Mouse (Mus musculus) layer of hippocampus, postnatal 10 days (tissue): ENCODE measurements around the gene Numb. TPM values are rescaled to one million over a fixed set of nuclear protein-coding genes. Genes with fewer than 3 reads are reported as not detected.
"Not testable (repeated sequence)": the region's sequence is repeated elsewhere in the genome, so short reads cannot be mapped to it uniquely, and the experiment has no call there.

ENCODE experiments used
- DNase-seq, 2 experiments: peaks; one replicate each; pipeline ENCODE4 v3.0.0; 2021; ENCODE audit warnings: low spot score in 2 of 2
- long read RNA-seq: library from polyadenylated mRNA; stranded (forward); transcript quantifications from one replicate; pipeline ENCODE4 v2.0.0, GENCODE M21; 2023
- total RNA-seq, 2 experiments: library from RNA; stranded (reverse); gene quantifications; 2 replicates each; pipeline ENCODE4 v1.2.3; 2021

Gene Numb
- total RNA-seq, result 10 to 100 TPM; 21.4 to 23.6 TPM
- long read RNA-seq, partial matches to known transcripts, result 0 of 7 reads
- long read RNA-seq, other reads (novel, unspliced or antisense), result 4 of 7 reads

DNA sequence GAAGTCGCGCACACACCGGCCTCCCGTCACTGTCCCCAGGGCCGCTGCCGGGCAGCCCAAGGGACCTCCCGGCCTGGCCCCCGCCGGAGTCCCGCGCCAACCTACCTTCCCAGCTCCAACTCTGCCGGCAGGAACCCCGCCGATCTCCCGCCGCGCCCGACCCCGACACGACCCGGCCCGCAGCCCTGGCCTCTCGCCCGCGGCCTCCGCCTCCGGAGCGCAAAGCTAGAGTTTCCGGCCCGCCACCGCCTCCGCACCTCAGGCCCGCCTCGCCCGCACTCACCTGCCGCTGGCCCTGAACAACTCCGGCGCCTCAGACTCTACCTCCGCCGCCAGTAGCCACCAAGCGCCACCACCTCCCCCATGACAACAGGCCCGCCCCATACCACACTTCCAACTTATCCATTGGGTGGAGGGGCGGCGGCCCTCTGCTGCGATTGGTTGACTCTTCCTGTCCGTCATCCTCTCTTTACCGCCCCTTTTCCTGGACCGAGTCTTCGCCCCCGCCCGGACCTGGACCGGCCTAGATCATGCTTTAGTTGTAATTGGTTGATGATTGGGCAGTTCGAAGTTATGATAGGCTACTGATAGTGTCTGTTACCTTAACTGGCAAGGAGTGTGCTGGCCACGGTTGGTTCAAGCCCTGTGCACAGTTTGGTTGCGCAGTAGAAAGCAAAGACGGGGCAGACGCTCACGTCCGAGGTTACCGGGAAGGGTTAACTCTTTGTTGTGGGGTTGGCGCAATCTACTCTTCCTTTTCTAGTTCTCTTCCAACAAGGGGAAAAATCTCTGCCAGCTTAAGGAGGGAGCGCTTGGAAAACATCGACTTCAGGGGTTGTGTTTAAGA is at the start of gene Numb:
Numb (minus strand) TSS at position 400 of the 847 bp plus-strand sequence.
- peak; percentile 98 for DNase-seq

DNA sequence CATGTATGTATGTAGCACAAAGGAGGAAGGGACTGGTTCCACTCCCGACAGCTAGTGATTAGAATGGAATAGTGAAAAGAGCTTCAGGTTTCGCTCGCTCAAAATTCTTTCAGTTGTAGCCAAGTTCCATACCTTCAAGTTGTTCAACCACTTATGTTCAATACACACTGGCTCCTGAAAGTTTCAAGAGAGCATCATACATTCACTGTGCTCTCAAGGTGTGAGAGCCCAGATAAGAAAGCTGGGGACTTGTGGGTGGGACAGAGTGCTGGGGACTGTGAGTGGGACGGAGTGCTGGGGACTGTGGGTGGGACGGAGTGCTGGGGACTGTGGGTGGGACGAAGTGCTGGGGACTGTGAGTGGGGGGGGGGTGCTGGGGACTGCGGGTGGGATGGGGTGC is 43.5 kb upstream of the Numb start:
- no peak for DNase-seq

DNA sequence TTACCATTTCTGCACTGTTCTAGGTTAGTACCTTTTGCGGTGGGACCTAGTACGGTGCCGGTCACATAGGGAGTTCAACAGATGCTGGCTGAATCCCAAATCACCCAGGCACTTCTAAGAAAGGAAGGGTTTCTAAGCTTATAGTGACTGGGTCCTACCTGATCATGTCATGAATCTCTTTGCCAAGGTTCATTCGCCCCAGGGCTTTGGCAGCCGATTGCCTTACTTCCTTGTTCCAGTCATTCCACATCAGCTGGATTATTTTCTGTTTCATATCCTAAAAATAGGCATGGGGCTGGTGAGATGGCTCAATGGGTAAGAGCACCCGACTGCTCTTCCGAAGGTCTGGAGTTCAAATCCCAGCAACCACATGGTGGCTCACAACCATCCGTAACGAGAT is 36.5 kb upstream of the Numb start:
- DNase-seq, result no peak

DNA sequence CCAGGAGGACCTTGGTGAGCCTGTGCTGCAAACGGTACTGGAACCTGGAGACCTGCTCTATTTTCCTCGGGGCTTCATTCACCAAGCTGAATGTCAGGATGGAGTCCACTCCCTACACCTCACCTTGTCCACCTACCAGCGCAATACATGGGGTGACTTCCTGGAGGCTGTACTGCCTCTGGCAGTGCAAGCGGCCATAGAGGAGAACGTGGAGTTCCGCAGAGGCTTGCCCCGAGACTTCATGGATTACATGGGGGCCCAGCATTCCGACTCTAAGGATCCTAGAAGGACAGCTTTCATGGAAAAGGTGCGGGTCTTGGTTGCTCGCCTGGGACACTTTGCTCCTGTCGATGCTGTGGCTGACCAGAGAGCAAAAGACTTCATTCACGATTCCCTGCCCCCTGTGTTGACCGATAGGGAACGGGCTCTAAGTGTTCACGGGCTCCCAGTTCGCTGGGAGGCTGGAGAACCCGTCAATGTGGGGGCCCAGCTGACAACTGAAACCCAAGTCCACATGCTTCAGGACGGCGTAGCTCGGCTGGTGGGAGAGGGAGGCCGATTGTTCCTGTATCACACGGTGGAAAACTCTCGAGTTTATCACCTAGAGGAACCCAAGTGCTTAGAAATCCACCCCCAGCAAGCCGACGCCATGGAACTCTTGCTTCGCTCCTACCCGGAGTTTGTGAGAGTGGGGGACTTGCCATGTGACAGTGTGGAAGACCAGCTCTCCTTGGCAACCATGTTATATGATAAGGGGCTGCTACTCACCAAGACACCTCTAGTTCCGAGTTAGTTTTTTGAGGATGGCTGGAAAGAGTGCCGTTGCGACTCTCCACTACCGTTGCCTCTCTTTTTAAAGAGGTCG is 30.2 kb upstream of the Numb start:
- DNase-seq, result no peak

DNA sequence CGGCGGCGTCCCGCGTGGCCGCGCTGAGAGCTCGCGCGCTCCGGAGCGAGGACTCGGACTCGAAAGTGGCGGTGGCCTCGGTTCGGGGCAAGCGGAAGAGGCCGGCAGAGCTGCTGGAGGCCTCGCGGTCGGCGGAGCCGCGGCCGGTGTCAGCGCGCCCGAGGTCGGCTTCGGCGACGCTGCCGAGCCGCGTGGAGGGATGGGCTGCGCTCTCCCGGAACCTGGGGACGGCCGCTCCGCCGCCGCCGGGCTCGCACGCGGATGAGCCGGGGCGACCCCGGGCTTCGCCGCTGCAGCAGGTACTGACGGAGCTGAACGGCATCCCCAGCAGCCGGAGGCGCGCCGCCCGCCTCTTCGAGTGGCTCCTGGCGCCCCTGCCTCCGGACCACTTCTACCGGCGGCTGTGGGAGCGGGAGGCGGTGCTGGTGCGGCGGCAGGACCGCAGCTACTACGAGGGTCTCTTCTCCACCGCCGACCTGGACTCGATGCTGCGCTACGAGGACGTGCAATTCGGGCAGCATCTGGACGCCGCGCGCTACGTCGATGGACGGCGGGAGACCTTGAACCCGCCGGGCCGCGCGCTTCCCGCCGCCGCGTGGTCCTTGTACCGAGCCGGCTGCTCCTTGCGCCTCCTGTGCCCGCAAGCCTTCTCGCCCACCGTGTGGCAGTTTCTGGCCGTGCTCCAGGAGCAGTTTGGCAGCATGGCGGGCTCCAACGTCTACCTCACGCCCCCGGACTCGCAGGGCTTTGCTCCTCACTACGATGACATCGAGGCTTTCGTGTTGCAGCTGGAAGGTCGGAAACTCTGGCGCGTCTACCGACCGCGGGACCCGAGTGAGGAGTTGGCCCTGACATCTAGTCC is 29.3 kb upstream of the Numb start:
- peak; percentile 66 to 71 for DNase-seq

DNA sequence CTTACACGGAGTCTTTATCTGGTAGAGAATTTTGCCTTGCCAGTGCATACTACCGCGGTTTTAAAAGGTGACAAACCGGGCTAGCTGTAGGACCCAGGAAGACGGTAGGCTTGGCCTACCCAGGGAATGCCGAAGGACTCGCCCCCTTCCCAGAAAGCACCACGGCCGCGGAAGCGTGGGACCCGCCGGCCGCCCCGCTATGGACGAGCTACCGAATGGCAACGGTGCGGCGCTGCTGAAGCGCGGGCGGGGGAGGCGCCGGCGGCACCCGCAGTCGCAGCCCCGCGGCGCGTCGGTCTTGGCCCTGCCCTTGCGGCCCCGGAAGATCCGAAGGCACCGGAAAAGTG is 28.7 kb upstream of the Numb start, which contains the start of gene Riox1:
Riox1 (plus strand) TSS at position 116 of the 347 bp plus-strand sequence.
- peak; percentile 71 to 85 for DNase-seq

DNA sequence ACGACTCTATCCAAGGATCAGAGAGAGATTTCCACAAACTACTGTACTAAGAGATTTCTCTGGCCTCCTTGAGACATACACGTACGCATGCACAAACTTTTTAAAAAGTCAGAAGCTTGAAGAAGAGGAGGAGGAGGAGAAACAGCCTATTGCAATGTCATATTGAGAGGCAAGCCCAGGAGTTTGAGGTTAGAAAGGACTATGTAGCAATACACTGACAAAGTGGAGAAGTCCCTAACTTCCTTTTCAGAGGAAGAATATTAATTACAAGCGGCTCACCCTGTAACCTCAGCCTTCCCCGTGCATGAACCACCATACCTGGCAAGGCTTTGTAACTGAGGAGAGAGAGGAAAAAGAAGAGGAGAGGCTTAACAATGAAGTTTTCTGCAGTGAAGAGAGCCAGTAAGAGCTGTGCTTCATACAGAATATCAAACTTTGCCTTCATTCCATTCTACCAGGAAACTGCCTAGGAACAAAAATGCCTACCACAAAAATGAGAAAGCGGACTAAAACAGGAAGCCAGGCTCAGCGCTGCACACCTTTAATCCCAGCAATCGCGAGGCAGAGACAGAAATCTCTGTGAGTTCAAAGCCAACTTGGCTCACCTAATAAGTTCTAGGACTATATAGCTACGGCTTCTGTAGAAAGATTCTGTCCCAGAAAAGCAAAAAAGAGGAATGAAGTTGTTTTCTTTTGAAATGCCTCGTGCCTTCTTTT is 28.2 kb upstream of the Numb start:
- DNase-seq, result no peak

DNA sequence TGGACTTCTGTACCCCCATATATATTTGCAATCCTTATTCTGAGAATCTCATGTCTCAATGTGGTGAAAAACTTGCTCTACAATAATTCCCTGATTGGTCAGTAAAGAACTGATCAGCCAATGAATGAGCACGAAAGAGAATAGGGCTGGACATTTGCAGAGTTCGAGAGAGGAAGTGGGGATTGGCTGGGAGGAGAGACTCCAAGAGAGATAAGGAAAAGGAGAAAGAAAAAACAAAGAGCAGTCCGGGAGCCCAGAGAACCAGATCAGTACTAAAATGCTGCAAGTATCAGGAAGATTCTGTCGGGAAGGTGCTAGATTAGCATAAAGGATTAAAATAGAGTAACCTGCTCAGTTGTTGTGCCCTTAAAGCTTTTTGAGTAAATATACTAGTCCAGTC is 27.3 kb upstream of the Numb start:
- no peak for DNase-seq

DNA sequence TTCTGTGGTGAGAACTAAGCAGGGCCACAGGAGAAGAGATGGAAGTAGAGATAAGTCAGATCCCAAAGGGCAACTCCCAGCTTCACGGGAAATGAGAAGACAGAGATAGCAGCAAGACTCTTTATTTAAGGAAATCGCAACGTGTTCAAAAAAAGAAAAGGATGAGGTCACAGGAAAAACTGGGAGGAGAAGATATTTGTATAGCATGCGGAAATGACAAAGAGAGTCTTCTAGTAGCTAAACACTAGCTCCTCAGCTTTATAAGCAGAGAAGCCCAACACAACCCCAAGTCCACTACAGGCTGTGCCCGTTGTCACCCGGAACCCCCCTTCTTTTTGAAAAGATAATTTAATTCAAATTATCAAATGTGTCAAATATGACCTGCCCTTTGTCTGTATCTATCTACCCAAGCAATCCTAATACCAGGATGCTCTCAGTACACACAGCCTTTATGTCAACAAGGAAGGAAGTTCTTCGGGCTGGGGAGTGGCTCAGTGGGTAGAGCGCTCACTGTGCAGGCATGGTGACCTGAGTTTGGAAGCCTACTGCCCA is 25.6 kb upstream of the Numb start:
- no peak for DNase-seq

DNA sequence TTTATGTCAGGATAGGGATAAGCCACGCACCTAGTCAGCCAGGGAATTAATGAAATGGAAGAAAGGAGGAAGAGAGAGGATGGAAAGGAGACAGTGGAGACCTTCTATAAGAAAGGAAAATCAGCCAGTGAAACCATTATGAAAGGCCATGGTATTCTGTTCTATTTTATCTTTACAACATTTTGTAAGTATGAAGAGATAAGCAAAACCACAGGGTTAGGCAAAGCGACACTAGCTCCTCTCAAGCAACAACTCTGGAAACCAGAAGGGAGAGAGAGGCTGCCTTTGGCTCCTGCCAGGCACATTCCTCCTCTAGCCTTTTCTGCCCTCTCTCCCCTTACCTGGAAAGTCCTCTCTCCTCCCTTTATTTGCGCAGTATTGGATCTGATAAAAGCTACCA is 20.2 kb upstream of the Numb start:
- DNase-seq, result no peak

DNA sequence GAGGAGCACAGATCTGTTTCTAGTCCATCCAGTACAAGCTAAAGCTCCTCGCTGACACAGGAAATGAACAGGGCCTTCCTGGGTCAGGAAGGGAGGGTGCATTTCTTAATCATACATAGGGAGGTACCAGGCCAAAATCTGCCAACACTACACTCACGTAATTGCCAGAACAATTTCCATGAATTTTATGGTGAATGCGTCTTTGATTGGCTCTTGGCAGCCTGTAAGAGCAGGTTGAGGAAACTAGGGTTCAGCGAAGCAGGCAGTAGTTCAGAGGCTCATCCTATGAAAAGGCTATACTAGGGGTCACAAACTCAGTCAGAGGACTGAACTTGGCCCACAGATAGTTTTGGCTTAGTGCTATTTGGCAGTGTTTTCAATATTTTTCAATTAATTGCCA is 18.3 kb upstream of the Numb start:
- no peak for DNase-seq

DNA sequence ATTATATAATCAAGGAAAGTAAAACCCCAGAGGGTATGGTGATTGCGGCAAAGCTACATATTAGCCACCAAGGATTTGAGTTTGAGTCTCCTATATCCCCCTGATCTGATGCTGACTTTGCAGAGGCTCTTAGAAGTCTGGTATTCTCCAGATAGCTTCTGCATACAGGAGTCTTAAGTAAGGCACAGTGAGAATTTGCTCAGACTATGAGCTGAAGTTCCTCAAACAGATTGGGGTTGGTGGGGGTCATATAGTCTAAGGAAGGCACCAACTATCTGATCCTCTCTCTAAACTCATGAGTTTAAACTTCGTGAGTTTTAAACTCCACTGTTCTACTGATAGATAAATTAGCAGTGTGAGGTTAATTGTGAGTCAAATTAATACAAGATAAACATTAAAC is 17.6 kb upstream of the Numb start:
- DNase-seq, result no peak

DNA sequence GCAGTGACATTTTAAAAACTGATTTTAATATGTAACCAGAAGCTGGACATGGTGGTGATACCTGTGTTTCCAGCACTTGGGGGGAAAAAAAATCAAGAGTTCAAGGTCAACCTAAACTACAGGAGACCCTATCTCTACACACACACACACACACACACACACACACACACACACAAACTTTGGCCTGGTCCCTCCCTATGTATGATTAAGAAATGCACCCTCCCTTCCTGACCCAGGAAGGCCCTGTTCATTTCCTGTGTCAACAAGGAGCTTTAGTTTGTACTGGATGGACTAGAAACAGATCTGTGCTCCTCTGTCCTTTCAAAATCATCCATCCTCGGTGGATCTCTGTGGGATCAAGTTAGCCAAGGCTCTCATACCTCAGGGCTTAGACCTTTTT is 16.9 kb upstream of the Numb start:
- DNase-seq, result not testable (repeated sequence)

DNA sequence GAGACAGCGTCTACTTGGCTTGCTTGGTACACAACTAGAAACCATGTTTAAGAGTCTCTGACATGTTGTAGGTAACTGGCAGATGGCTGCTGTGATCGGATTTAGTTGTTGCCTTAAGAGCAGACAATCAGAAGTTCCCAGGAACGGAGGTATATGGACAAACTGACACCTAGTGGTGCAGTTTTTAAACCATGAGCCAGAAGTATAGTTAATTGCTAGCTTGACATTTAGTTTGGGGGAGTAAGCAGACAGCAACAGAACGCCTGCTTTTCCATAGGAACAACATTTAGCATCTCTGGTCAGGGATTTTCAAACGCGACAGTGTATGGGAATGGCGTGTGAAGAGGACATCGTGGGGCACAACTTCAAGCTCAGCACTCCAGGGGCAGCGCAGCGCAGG is 15.9 kb upstream of the Numb start:
- no peak for DNase-seq

DNA sequence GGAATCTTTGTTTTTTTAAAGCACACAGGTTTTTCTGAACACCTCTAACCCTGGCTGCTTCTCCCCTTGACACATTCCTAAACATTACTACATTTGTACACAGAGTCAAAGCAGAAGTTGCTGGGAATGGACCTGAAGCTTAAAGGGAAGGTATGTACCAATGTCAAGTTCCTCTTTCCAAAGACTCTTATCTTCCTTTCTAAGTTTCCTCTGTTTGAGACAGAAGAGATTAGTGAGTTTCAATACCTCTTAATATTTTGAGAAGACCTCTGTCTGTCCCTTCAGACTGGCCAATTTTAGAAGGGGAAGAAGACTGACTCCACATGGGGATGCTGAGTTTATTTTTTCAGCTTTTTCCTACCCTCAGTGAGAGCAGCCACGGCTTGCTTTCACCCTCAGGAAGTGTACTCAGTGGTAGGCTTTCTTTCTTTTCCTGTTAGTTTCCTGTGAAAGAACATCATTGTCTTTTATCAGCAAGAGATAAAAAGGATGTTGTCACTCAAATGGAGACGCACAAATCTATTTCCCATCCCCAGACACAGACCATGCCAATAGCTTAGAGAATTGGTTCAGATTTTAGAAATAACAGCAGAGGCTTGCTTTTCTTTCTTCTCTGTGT is 7.6 kb upstream of the Numb start:
- no peak for DNase-seq

DNA sequence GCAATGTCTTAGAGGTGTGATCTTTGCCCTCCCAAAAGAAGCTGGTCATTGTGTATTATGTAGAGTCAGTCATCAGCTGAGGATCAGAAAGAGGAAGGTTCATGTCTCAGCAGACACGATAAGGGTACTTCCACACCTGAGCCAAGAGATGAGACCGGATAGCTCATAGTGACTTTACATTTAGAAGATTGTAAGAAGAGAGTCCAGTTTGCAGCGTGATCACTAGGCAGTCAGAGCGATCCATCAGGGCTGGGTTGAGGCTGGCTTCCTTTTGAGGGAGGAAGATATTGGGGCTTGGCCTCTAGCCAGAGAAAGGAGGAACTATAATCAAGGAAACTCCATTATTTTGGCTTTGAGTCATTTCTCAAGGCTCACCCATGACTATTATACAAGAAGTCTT is 6.0 kb upstream of the Numb start:
- DNase-seq, result no peak

DNA sequence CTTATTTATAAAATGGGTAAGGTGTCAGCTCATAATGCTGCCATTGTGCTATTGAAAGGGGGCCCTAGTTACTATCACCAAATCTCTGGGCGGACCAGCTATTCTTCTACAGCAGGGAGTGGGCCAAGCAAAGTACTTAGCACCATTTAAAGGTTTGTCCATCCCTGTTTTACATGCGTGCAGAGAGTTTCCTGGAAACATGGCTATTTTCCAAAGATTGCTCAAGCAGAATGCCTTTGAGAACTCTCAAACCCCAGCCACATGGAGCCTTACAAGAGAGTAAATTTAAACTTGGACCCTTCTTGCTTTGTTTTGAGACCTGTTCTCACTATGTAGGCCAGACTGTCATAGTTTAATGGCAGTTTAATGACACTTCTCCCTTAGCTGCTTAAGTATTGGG is 4.3 kb upstream of the Numb start:
- no peak for DNase-seq

DNA sequence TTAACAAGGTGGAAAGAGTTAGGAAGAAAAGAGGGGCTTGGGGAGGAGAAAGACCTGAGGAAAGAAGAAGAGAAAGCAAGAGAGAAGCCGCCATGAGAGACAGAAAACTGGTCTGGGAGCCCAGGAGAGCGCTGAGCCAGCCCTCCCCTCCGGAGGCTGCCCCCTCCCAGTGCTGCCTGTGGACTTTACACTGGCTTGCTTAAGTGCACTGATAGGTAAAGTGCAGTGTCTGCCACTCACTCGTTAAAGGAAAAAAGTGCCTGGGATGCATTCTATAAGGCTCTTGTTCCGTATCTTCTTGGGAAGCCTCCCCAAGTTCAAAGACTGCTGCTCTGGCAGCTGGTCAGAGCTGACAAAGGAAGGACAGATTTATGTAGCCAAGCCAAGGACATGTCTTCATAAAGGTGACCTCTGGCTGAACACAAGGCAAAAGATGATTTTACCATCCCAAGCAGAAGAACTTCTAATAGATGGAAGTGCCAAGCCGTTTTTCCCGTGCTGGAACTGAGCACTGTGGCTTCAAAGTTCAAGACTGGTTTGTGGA is 3.5 kb upstream of the Numb start:
- DNase-seq, result no peak

DNA sequence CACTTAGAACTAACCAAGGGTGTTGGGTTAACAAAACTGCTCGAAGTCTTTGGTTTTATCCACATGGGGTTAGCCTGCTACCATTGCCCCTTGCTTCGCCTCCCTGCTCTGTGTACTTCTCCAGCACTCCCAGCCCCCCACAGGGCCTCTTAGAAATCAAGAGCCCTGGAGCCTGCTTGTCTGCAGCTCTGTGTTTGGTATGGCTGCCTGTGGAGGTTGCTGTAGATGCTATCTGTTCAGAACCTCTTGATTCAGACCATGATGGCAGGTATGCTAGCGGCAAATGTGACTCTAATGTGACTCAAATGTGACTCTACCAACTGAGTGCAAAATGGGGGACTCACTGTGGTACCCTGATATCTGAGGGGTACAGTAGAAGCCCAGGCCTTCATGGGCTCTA is 2.6 kb upstream of the Numb start:
- DNase-seq, result no peak

DNA sequence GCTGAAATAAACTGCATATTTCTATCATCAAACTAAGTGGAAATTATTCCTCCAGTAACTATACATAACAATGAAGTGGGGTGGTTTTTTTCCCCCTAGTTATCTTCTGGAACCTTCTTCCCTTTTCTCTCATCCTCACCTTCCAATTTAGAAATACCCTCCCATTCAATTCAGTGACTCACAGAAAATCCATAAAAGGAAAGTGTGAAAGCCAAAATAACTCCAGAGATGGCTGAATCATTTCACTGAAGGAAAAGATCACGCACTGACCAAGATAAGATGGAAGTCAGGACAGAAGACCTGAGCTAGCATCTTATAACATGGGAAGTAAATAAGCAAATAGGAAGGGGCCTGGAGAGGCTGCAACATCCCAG is 1.7 kb upstream of the Numb start:
- DNase-seq, result no peak
